Mouse (Mus musculus) ES-Bruce4 (cell line): ENCODE data around the gene Cyp2c69.
"Not testable (repeated sequence)": the region's sequence is repeated elsewhere in the genome, so short reads cannot be mapped to it uniquely, and the experiment has no call there.

ENCODE experiments used
- CTCF ChIP-seq: IDR thresholded peaks from one replicate; pipeline ENCODE4 v1.8.1; 2011; ENCODE audit warnings: low read depth, low read length
- POLR2A ChIP-seq: IDR thresholded peaks from one replicate; pipeline ENCODE4 v1.8.1; 2011; ENCODE audit warnings: low read length; ENCODE audit not compliant: insufficient read depth

DNA sequence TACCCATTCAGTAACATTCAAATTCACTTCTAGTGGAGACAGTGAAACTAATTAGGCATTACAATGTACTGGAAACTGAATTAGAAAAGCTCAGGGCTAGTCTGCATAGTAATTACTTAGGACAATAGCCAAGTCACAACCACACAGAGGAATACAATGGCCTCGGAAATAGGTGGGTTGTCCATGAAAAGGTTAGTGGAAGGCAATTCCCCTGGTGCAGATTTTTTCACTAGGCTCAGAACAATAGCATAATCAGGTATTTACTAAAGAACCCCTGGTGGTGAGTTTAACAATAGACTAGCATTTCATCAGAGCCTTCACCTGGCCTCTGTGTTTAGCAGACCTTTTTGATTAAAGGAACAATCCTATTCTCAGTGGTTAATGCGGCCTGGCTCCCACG, 3.5 kb upstream of the Cyp2c69 start:
- TF ChIP-seq POLR2A, CTCF: not testable (repeated sequence)
